Mouse (Mus musculus) lung, embryonic 16.5 days (tissue): Measurements from ENCODE around the gene Car2. TPM values are rescaled to one million over a fixed set of nuclear protein-coding genes. Genes with fewer than 3 reads are reported as not detected.

Source experiments
- ATAC-seq: fragments of 200-750 bp; cut with Nextera tagmentation; 2 replicates; pipeline ENCODE4 v1.8.0; 2017; ENCODE audit warnings: low read depth, mild to moderate bottlenecking, moderate library complexity
- H3K27ac ChIP-seq: fragments of 300-500 bp; sonication (generic); 2 replicates; pipeline ENCODE4 v1.5.1; 2014; ENCODE audit warnings: mild to moderate bottlenecking, control low read depth, low read length
- H3K27me3 ChIP-seq: fragments of 300-500 bp; sonication (generic); 2 replicates; pipeline ENCODE4 v1.6.1; 2014; ENCODE audit warnings: low read depth, low read length, mixed read lengths; ENCODE audit not compliant: control insufficient read depth, insufficient read depth
- H3K36me3 ChIP-seq: fragments of 300-500 bp; sonication (generic); 2 replicates; pipeline ENCODE4 v1.6.1; 2014; ENCODE audit warnings: low read length; ENCODE audit not compliant: control insufficient read depth, insufficient read depth
- H3K4me1 ChIP-seq: fragments of 300-500 bp; sonication (generic); replicated peaks from 2 replicates; pipeline ENCODE4 v1.6.1; 2014; ENCODE audit warnings: low read length, mixed read lengths; ENCODE audit not compliant: control insufficient read depth, insufficient read depth
- H3K4me2 ChIP-seq: fragments of 300-500 bp; sonication (generic); 2 replicates; pipeline ENCODE4 v1.6.1; 2014; ENCODE audit warnings: low read depth, low read length, control low read depth
- H3K4me3 ChIP-seq: fragments of 300-500 bp; sonication (generic); 2 replicates; pipeline ENCODE4 v1.5.1; 2014; ENCODE audit warnings: mild to moderate bottlenecking, low read length, control low read depth
- H3K9ac ChIP-seq: fragments of 300-500 bp; sonication (generic); 2 replicates; pipeline ENCODE4 v1.6.1; 2014; ENCODE audit warnings: low read length, control low read depth
- H3K9me3 ChIP-seq: fragments of 300-500 bp; sonication (generic); 2 replicates; pipeline ENCODE4 v1.6.1; 2016; ENCODE audit warnings: low read length; ENCODE audit not compliant: control insufficient read depth
- WGBS: fragments of 180-500 bp; shearing (Covaris S2); extraction: QIAGEN DNeasy Blood & Tissue Kit; methylation state at CpG from one replicate; pipeline ENCODE4 v1.1.7; 2014; 5-methylcytosine and 5-hydroxymethylcytosine counted together
- polyA plus RNA-seq: library from polyadenylated mRNA; unstranded; fragments of >200 nt; fragmentation: Nextera tagmentation; extraction: Ambion mirVana; gene quantifications from 2 replicates; pipeline ENCODE4 v1.2.1, GENCODE M21; 2015

Car2 gene
- polyA plus RNA-seq, 1 experiment from 2014 or later = 407 TPM

DNA sequence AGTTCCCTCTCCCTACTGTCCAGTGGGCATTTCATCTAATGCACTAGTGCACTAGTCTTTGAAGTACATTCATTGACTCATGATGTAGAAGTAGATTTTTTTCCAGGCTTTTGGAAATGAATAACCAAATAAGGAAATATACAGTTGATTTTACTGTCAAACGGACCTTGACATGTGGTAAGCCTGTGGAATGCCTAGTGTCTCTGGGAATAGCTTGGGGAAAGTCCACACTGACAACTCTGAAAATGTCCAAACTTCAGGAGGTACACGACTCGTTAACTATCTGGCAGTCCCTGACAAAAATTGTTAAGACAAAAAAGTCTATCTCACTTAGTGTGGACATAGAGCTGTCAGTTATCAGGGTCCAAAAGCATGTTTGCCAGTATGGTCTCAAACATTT lies 18.1 kb downstream of the Car2 start:
- Histone ChIP-seq H3K9me3 (no peaks in the 10 kb centered on the region), H3K27me3 (no peaks in the 10 kb centered on the region), H3K27ac (no peak overlapping the region), H3K36me3 (peaks cover 37% of the 10 kb centered on the region), H3K4me3 (no peak overlapping the region), H3K9ac (no peak overlapping the region), H3K4me2 (no peak overlapping the region), H3K4me1 (0 out of 2 replicates have a peak, but pooled peaks cover under 1% of the 10 kb centered on the region)
- no peak for ATAC-seq
- 61% methylated on average over 3 of the region's 3 CpGs for WGBS

DNA sequence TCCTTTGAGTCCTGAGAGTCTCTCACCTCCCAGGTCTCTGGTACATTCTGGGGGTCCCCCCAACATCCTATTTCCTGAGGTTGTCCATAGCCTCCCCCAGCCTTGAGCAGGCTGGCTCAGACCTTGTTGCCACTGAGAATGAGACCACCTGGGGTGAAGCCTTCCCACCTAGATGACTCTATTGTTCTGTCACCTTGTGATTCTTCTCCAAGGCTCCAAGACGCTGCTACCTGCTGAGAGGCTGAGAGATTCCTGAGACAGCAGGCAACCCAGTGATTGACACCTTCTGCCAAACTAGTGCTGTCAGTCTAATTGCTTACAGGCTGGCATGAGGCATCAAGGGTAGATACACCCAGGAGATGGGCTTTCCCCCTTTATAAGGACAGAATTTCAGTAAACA lies 21.2 kb downstream of the Car2 start:
- H3K27me3 ChIP-seq = no peaks in the 10 kb centered on the region
- H3K4me2 ChIP-seq = no peak overlapping the region
- 41% methylated on average over 1 of the region's 1 CpGs for WGBS
- ATAC-seq = no peak
- H3K36me3 ChIP-seq = peaks cover 13% of the 10 kb centered on the region
- no peak overlapping the region for H3K27ac ChIP-seq
- H3K9me3 ChIP-seq = no peaks in the 10 kb centered on the region
- H3K4me1 ChIP-seq = no peaks in the 10 kb centered on the region
- no peak overlapping the region for H3K4me3 ChIP-seq
- no peak overlapping the region for H3K9ac ChIP-seq

DNA sequence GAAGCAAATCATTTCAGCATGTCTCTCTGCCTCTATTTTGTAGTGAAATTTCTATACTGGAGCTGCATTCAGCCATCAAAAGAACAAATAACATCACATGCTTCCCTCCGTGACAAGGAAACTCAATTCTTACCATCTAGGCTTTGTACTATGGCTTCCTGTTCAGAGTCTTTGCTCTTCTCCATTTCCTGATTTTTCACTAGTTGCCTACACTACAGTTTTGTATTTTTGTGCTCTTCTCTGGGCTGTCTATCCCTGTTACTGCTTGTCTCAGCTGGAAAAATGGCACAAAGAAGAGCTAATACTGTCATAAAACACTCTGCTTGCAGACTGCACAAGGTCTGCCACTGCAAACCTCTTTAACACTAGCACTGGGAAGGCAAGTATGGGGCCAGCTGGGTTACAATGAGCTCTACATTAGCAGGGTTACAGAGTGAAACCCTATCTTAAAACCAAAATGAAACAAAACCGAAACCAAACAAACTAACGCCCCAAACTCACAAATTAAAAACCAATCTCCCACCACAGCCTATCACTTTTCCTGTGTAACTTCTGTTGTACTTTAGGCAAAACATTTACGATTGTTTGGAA lies 26.0 kb downstream of the Car2 start:
- no peak for ATAC-seq
- no peaks in the 10 kb centered on the region for H3K36me3 ChIP-seq

DNA sequence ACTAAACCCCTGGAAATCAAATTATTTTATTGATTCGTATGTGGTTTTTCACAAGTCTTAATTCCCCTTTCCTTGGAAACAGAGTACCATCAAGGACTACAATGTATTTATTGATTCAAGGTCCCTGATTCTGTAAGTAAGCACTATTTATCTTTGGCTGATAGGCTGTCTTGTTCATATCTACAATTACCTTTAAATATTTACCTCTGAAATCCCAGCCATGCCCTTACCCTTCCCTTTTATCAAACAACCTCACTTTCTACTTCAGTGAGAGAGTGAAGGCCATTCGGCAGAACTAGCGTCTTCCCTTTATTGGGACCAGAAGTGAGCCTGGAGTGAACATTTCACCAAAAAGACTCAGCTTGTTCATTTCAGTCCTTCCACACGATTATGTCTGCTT lies 27.7 kb downstream of the Car2 start:
- Histone ChIP-seq H3K4me3 (no peak overlapping the region), H3K36me3 (no peaks in the 10 kb centered on the region), H3K27me3 (no peaks in the 10 kb centered on the region), H3K27ac (no peak overlapping the region), H3K4me1 (no peaks in the 10 kb centered on the region), H3K4me2 (no peak overlapping the region), H3K9ac (no peak overlapping the region), H3K9me3 (no peaks in the 10 kb centered on the region)
- ATAC-seq = no peak
- WGBS = 54% methylated on average over 4 of the region's 4 CpGs

More for the DNA sequence above, 26.0 kb downstream of the Car2 start:
- no peaks in the 10 kb centered on the region for H3K4me1 ChIP-seq
- H3K27me3 ChIP-seq = no peaks in the 10 kb centered on the region
- no peak overlapping the region for H3K9ac ChIP-seq
- H3K27ac ChIP-seq = no peak overlapping the region
- no peak overlapping the region for H3K4me2 ChIP-seq
- WGBS = 73% methylated on average over 4 of the region's 4 CpGs
- H3K9me3 ChIP-seq = no peaks in the 10 kb centered on the region
- H3K4me3 ChIP-seq = no peak overlapping the region

DNA sequence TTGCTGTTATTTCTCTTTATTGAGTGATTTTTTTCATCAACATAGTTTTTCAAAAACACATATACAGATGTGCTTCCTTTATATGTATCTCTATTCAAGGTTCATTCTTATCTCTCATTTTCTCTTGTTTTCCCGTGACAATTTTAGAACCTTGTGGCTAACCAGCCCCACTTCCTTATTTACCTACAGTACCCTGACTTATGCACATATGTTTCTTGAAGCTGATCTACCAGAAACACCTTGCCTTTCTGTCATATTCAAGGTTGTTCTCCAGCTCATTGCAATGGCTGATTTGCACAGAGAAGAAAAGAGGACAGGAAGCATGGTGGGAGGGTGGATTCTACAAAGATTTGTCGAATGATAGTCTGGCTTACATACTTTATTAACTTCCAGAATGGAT lies 29.3 kb downstream of the Car2 start:
- H3K36me3 ChIP-seq = no peaks in the 10 kb centered on the region
- H3K27me3 ChIP-seq = no peaks in the 10 kb centered on the region
- no peak overlapping the region for H3K4me3 ChIP-seq
- WGBS = 88% methylated on average over 2 of the region's 2 CpGs
- H3K4me2 ChIP-seq = no peak overlapping the region
- ATAC-seq = no peak
- no peaks in the 10 kb centered on the region for H3K4me1 ChIP-seq
- H3K9me3 ChIP-seq = no peaks in the 10 kb centered on the region
- no peak overlapping the region for H3K27ac ChIP-seq
- no peak overlapping the region for H3K9ac ChIP-seq

DNA sequence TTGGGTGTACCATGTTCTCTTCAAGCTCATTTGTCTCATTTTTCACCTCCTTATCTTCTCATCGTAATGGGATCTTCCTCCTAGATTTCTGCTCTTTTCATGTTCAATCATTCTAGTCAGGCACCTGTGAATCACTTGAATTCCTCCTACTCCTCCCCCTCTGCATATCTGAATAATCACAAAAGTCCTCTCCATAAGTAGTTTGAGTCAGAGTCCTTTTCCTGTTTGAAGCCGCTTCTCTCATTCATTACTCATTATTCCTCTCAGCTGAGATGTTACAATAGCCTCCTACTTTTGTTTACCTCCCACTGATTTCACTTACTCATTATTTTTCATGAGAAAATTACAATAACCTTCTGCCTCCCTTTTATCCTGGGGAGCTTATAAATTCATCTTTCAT lies 31.2 kb downstream of the Car2 start:
- Histone ChIP-seq H3K4me3 (no peak overlapping the region), H3K9me3 (no peaks in the 10 kb centered on the region), H3K27ac (no peak overlapping the region), H3K9ac (no peak overlapping the region), H3K36me3 (no peaks in the 10 kb centered on the region), H3K4me2 (no peak overlapping the region), H3K27me3 (no peaks in the 10 kb centered on the region), H3K4me1 (no peaks in the 10 kb centered on the region)
- 56% methylated on average over 2 of the region's 2 CpGs for WGBS
- no peak for ATAC-seq

DNA sequence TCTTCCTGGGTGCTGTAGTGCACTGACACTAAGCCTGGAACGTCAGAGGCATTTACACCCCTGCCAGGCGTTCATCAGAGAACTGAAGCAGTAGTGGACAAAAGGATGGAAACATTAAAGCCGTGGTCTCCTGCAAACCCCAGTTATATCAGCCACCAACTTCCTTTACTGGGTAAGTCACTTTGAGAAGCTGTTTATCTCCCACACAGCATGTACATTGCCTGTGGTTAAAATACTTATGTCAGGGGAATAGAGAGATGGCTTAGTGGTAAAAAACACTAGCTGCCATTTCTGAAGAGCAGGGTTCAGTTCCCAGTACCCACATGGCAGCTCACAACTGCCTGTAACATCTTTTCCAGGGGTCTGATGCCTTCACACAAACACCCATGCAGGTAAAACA lies 58.6 kb downstream of the Car2 start:
- H3K4me2 ChIP-seq = no peak overlapping the region
- WGBS = 69% methylated on average over 3 of the region's 3 CpGs
- no peaks in the 10 kb centered on the region for H3K27me3 ChIP-seq
- no peaks in the 10 kb centered on the region for H3K9me3 ChIP-seq
- ATAC-seq = no peak
- H3K36me3 ChIP-seq = no peaks in the 10 kb centered on the region
- no peak overlapping the region for H3K9ac ChIP-seq
- H3K4me3 ChIP-seq = no peak overlapping the region
- H3K27ac ChIP-seq = no peak overlapping the region
- H3K4me1 ChIP-seq = 0 out of 2 replicates have a peak, but pooled peaks cover 2% of the 10 kb centered on the region

DNA sequence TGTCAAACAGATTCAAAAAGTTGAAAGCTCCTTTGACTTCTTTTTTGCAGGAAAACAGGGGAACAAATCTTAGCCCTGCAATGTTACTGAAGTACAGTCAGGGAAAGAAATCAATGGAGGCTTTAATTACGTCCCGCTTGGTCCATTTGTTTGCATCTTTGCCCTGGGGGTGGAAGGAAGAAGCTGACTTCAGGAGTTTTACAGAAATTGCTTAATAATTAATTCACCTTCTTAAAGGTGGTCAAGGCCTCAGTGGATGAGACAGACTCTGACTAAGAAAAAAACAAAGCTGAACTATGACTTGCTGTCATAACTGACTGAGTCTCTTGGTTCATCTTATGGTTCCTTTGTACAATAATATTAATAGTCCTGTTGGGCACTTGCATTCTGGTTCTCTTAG lies 59.6 kb downstream of the Car2 start:
- ATAC-seq = no peak
- H3K9me3 ChIP-seq = no peaks in the 10 kb centered on the region
- no peak overlapping the region for H3K9ac ChIP-seq
- H3K4me2 ChIP-seq = no peak overlapping the region
- H3K36me3 ChIP-seq = no peaks in the 10 kb centered on the region
- H3K4me1 ChIP-seq = 0 out of 2 replicates have a peak, but pooled peaks cover 2% of the 10 kb centered on the region
- 65% methylated on average over 2 of the region's 2 CpGs for WGBS
- no peak overlapping the region for H3K27ac ChIP-seq
- no peak overlapping the region for H3K4me3 ChIP-seq
- H3K27me3 ChIP-seq = no peaks in the 10 kb centered on the region

DNA sequence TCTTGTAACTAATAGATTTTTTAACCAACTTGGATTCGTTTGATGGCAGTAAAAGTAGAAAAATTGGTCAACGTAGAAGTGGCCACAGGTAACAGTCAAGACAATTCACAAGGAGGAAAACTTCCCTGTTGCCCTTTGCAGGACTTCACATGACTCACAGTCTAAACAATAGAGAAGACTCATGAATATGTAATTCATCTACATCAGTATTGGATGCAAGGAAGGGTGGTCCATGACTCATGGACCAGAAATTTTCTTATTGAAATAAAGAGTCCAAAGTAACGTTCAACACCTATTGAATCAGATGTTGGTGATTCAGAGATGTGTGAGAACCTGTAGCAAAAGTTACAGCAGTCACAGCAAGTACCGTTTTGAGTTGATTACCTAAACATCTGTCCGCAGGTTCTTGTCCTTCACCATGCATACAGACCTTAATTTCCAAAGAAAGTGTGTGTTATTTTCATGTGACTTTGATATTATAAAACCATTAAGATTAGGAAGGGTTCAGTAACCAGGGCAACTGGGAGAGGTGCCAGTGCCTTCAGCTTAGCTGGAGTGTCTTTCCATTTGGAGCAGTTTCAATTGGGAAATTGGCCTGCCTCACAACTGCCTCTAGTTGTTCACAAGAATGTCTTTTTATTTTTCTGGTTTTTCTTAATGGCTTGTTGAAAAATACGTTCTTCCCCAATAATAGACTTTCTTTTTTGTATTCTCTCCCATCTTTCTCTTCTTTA lies 62.2 kb downstream of the Car2 start:
- H3K4me2 ChIP-seq = no peak overlapping the region
- ATAC-seq = no peak
- peaks cover 5% of the 10 kb centered on the region for H3K4me1 ChIP-seq
- 67% methylated on average over 6 of the region's 6 CpGs for WGBS
- H3K4me3 ChIP-seq = no peak overlapping the region
- no peak overlapping the region for H3K27ac ChIP-seq
- H3K9me3 ChIP-seq = no peaks in the 10 kb centered on the region
- H3K9ac ChIP-seq = no peak overlapping the region
- H3K36me3 ChIP-seq = no peaks in the 10 kb centered on the region
- no peaks in the 10 kb centered on the region for H3K27me3 ChIP-seq
